Mouse (Mus musculus): ENCODE data around the gene Hist1h2bk.
"Not testable (repeated sequence)": the region's sequence is repeated elsewhere in the genome, so short reads cannot be mapped to it uniquely, and the experiment has no call there.

The Hist1h2bk gene

DNA sequence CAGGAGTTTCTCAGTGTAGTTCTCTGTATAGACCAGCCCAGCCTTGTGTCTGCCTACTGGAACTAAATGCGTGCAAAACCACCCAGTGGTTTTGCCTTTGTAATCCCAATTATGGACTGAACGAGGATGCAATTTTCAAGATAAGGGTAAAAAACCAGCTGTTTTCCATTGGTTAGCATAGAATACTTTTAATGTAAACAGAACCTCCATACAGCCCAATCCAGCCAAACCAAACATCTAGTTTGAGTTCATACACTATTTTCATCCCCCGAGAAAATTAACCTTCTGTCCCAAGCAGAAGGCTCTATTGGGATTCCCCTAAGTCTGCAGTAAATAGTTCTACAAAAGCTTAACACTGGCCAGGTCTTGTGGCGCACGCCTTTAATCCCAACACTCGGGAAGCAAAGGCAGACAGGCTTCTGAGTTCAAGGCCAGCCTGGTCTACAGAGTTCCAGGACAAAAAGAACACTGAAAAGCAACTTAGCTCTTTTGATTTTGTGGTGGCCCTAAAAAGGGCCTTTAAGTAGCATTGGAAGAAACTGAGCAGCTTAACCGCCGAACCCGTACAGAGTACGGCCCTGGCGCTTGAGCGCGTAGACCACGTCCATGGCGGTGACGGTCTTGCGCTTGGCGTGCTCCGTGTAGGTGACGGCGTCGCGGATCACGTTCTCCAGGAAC, 4.9 kb downstream of the Hist1h2bk start:
- peak; percentile 83 for DNase-seq (ENCODE audit: low spot score)

DNA sequence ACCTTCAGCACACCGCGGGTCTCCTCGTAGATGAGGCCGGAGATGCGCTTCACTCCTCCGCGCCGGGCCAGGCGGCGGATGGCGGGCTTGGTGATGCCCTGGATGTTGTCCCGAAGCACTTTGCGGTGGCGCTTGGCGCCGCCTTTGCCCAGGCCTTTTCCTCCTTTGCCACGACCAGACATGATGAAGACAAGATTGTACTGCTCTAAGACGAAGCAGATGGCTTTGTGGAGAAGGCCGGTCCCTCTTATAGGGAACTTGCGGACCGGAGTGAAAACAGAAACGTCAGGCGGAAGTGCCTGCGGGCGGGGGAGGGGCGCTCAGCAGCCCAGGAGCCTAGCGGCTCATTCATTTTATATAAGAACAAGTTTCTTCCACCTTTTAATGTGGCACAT, 5.5 kb downstream of the Hist1h2bk start, which contains the start of gene Hist1h4i:
Gene Hist1h4i, minus strand, starts transcription at position 221 of the 395 bp plus-strand sequence.
- DNase-seq (ENCODE audit: low spot score): peak; percentile 98

DNA sequence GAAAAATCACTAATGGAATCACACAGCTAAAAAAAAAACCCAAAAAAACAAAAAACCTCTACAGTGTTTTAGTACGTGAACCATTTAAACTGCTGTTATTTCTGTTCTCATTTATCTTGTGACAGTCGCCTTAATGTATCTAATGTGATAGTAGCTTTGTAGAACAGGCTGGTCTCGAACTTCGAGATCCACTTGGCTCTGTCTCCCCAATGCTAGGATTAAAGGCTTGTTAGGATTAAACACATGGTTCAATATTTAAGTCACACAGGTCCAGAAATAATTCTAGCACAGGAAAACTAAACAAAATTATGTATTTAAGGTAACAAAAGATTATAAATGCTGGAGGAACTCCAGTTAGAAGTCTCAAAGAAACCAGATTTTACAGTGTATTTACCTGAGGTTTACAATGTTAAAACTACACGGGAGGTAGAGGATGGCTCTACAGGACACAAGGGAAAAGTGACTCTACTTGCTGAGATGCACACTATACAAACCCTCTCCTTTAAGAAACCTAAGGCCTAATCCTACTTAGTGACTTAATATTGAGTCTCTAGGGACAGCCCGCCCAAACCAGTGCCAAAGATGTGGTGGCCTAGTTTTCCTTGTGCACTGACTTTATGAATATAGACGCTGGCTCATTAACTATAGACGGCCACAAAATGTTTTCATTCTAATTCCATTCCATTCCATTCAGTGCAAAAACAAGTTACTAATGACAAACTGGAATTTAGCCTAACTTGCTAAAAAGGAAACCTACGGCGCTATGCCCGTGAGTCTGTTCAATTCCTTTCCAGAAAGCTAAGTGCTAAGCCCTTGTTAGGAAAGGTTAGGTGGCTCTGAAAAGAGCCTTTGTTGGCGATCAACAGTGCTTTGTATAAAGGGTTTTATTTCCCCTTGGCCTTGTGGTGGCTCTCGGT, 6.2 kb downstream of the Hist1h2bk start:
- DNase-seq (ENCODE audit: low spot score): peak; percentile 72

DNA sequence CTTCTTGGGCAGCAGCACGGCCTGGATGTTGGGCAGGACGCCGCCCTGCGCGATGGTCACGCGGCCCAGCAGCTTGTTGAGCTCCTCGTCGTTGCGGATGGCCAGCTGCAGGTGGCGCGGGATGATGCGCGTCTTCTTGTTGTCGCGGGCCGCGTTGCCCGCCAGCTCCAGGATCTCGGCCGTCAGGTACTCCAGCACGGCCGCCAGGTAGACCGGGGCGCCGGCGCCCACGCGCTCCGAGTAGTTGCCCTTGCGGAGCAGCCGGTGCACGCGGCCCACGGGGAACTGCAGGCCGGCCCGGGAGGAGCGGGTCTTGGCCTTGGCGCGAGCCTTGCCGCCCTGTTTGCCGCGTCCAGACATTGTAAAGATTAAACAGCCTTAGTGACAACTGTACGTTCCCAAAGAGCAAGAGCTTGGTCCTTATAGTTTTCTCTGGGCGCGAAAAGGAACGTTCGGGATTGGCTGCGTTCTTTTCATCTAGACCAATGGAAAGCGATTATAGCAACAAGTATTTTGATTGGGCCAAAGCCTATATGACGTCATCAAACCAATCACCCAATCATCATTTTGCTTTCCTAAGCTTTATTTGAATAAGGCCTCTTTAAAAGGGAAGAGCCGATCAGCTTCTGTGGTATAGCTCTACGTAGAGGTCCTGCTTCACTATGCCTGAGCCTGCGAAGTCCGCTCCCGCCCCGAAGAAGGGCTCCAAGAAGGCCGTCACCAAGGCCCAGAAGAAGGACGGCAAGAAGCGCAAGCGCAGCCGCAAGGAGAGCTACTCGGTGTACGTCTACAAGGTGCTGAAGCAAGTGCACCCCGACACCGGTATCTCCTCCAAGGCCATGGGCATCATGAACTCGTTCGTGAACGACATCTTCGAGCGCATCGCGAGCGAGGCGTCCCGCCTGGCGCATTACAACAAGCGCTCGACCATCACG, 7.2 kb downstream of the Hist1h2bk start, which contains the start of the genes Hist1h2ag and Hist1h2bj:
Gene Hist1h2ag, minus strand, starts transcription at position 377 of the 935 bp plus-strand sequence.
Gene Hist1h2bj, plus strand, starts transcription at position 647 of the 935 bp plus-strand sequence.
- DNase-seq (ENCODE audit: low spot score): peak; percentile 100

DNA sequence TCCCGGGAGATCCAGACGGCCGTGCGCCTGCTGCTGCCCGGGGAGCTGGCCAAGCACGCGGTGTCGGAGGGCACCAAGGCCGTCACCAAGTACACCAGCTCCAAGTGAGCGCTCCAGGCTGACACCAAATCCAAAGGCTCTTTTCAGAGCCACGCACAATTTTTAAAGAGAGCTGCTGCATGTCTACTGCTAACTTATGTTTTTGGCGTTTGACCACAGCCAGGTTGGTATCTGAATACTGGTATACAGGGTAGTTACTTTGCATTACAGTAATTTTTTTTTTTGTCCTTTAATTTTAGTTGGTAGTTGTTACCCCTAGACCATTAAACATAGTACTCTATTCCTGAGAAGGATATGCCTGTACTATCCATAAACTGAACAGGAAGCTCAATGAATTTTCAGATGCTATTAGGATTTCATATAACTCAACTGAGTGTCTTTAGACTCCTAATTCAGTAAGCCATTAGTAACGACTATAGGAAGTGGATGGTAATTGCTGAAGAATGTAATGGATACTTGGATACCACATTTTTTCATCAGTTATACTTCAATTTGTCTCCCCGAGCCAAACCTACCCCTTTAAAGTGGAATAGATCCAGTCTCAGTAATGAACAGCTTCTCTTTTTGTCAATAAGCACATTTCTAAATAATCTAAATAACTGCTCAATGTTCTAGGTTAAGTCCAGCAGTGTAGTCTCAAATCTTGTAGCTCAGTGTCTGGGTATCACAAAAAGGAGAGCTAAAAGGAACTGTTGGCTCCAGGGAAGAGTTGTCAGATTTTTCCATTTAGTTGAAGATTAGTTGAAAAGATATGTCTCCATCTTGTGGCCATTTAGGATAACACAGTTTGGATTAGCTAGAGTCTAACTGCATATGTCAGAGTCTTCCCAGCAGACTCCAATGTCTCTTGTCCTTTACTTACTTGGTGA, 8.1 kb downstream of the Hist1h2bk start:
- DNase-seq (ENCODE audit: low spot score): peak; percentile 80

DNA sequence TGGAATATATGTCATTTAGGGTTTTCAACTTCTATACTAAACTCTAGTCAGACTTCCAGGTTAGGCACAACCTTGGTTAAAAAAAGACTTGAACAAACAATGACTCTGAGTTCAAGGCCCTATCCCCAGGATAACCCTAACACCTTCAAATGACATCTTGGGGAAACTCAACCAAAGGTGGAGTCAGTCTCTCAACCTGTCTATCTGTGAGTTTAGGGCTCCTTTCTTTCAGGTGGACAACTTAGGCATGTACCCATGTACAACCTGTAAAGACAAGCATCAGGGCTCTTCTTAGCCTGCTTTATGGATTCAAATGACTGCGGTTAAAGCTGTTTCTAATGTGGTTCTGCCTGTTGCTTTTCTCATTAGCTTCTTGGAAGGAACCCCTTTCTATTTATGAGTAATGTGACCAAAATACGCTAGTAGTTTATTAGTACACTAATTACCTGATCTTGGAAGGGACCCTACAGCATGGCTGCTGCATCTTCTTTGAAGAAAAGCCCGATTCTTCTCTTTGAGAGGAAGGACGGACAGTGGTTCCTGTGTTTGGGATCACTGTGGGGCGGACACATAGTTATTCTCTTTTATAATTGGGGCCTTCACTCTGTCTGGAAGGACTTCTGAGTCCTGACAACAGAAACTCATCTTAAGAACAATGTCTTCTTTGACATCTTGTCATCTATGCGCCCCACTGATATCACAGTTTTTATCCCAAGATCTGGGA, 8.9 kb downstream of the Hist1h2bk start:
- no peak for DNase-seq (ENCODE audit: low spot score)

DNA sequence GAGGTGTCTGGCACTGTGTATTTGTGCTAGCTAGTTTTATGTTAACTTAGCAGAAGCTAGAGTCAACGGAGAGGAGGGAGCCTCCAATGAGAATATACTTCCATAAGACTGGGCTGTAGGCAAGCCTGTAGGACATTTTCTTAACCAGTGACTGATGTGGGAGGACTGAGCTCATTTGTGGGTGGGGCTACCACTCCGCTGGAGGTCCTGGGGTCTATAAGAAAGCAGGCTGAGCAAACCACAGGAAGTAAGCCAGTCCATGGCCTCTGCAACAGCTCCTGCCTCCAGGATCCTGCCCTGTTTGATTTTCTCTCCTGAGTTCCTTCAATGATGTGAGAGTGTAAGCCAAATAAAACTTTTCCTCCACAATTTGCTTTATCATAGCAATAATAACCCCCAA, 9.6 kb downstream of the Hist1h2bk start:
- DNase-seq (ENCODE audit: low spot score): no peak

DNA sequence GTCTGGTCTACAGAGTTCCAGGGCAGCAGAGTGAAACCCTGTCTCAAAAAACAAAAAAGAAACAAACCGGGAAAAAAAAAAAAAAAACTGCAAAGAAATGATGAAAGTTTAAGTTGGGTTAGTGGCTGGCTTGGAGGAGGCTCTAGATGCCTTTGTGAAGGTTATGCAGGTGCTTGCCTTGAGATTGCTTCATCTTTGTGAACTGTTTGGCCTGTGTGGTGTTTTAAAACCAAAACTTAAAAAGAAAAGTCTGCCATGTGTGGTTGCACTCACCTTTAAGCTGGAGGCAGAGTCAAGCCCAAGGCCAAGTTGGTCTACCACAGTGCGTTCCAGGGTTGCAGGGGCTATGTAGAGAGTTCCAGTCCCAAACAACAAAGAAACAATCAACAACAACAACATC, 13.4 kb downstream of the Hist1h2bk start:
- DNase-seq (ENCODE audit: low spot score): no peak

DNA sequence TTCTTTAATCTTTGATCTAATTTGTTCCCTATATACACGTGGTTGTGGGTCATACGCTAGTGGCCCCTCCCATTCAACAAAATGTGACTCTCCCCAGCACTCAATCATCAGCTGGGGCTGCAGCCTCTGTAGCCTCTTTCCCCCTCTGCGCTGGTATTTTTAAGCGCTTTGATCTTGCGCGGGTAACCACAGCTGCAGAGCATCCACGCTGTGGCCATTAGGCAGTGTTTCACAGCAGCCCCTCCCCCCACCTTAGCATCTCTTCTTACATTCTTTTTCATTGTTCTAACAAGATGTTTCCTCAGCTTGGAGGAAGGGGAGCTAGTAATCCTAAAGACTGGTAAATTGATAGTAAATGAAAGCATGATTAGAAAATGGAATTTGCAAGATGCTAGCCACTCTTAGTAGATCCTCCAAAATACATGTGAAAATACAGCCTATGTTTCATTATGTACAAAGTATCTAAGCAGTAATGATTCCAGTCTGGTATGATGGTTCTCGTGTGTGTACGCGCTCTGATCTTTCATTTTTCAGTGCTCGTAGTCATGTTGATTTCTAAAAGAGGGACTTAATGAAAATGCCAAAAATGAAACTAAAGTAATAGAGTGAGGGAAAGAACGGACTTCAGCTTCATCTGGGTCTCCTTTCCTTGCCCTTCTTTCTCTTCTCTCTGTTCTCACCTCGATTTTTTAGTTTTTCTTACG, 14.2 kb downstream of the Hist1h2bk start:
- peak; percentile 55 for DNase-seq (ENCODE audit: low spot score)

DNA sequence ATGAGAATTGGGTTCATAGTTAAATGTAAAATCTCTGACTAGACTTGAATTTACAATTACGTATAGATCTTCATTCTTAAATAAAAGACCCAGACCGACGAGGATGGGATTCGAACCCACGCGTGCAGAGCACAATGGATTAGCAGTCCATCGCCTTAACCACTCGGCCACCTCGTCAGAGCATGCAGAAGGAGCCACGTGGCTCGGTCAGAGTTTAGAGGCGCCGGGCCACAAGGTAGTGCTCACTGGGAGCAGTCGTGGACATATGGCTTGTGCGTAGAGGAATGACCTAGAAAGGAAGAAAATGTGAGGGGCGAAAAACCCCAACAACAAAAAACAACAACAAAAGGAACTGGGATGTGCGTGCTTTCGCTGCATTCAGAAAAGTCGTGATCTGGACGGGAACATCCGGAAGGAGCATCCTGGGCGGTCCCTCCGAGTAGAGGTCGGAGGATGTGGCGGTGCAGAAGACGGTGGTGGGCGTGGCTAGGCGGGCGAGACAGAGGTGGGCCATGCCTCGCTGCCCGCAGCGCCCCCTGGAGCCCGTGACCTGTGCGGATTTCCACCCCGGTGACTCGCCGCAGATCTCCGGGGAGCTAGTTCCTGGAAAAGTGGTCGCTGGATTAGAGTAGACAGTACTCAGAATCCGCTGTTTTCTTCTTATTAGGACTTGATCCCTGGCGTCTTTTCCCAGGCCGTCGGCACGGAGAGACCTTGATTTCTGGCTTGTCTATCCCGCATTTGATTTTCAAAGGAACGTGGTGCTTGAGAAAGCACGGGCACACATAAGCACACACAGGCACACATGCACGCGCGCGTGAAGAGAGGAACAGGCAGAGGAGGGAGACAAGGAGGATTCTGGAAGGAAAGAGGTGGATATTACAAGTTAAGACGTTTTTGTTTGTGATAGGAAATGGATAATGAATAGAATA, 15.2 kb downstream of the Hist1h2bk start:
- peak; percentile 91 for DNase-seq (ENCODE audit: low spot score)

DNA sequence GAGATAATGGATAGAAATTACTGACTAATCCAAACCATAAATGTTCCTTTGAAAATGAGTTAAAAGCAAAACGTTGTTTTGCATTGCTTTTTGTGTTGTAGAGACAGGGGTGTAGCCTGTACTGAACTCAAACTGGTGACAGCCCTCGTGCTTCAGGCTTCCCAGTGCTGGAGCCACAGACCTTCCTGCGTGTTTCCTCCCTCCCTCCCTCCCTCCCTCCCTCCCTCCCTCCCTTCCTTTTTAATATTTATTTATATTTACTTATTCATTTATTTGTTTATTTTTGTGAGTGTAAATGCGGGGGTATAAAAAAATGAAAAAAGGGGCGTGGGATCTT, 15.8 kb downstream of the Hist1h2bk start:
- DNase-seq (ENCODE audit: low spot score): no peak

DNA sequence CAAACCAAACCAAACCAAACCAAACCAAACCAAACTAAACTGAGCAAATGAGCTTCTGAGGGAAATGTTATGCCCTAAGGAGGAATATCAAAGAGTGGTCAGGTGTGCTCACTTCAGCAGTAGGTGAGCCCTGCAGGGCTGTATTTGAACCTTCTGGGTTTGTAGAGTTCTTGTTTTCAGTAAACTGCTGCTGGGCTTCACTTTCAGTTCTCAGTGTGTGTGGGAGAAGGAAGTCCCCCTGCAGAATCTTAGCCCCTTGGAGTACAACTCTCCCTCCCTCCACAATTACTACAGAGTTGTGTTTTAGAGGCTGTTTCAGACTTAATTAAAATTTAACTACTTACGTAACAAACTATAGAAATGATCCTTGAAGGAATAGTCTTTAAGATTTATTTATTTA, 18.1 kb downstream of the Hist1h2bk start:
- no peak for DNase-seq (ENCODE audit: low spot score)

DNA sequence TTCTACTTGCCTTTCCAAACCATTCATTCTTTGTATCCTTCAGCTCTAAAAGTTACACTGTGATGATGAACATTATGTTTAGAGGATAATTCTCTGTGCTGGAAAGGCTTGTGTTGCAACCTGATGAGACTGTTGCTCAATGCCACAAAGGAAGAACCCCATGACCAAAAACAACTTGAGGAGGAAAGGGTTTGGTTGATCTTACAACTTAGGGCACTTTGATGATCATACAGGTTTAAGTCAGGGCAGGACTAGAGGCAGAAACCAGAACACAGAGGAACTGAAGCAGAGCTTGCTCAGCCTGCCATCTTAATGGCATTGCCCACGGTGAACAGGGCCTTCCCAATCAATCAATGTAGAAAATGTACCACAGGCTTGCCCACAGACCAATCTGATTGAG, 25.8 kb downstream of the Hist1h2bk start:
- no peak for DNase-seq (ENCODE audit: low spot score)

DNA sequence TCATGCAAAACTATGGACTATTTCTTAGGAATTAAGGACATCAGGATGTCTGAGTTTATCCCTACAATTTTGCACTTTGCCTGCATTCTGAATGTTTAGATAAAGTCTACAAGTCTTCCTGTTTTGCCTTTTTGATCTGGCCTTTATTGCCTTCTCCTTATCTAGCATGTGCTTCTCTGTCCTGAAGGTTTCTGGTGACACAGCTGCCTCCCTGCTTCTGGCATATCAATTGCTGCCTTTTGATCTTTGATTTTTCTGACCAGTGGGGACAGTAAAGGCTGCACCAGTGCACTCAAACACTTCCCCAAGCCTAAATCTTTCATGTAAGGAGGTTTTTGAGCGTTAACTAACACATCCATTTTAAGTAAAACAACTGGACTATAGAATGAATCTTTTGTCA, 27.8 kb downstream of the Hist1h2bk start:
- no peak for DNase-seq (ENCODE audit: low spot score)

DNA sequence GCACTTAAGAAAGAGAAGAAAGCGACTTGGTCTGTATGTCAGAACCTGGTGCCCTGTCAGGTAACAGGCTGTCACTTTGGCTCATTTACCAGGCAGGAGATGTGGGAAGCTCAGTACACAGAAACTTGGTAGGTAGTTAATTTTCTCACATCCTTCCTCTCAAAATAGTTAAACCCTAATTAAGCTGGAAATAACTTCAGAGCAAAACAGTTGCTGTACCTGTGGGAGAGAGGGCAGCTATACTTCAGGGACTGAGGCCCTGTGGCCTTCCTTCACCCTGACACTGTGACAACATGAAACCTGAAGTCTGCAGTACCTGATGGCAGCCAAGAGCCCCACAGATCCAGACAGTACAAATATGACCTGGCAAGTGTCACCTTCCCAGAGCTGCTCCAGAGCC, 48.5 kb downstream of the Hist1h2bk start, which contains the start of gene Vmn1r188:
Gene Vmn1r188, plus strand, starts transcription at position 301 of the 400 bp plus-strand sequence.
- not testable (repeated sequence) for DNase-seq (ENCODE audit: low spot score)

All from c-Kit-positive CD71-positive TER-119-positive erythroid progenitor cells, embryonic 14.5 days (primary cell).